Mouse (Mus musculus) MEL (cell line): ENCODE data around the gene Lamb3.

Experiments used
- CHD1 ChIP-seq: IDR thresholded peaks from 2 replicates; pipeline ENCODE4 v1.6.1; 2012; ENCODE audit warnings: low read depth, mild to moderate bottlenecking, inconsistent platforms, low read length, improper control_type of control experiment
- CTCF ChIP-seq, 3 experiments: IDR thresholded peaks in 2 of 3; conservative IDR thresholded peaks in 1 of 3; 2 replicates each; pipeline ENCODE4 v1.5.1; 2011 to 2012; ENCODE audit warnings: low read length in 3 of 3, low read depth in 2 of 3, mild to moderate bottlenecking in 2 of 3, improper control_type of control experiment in 1 of 3, inconsistent platforms in 1 of 3, mixed read lengths in 1 of 3, moderate library complexity in 1 of 3; ENCODE audit not compliant: control insufficient read depth in 1 of 3, insufficient read depth in 1 of 3, poor library complexity in 1 of 3, severe bottlenecking in 1 of 3
- E2F4 ChIP-seq: IDR thresholded peaks from 2 replicates; pipeline ENCODE4 v1.6.1; 2011; ENCODE audit warnings: low read depth, low read length, improper control_type of control experiment, borderline replicate concordance
- EP300 ChIP-seq, 2 experiments: IDR thresholded peaks; 2 replicates each; pipeline ENCODE4 v1.6.1; 2011; ENCODE audit warnings: improper control_type of control experiment in 2 of 2, low read length in 2 of 2, low read depth in 1 of 2, mild to moderate bottlenecking in 1 of 2
- HCFC1 ChIP-seq: IDR thresholded peaks from 2 replicates; pipeline ENCODE4 v1.6.1; 2012; ENCODE audit warnings: low read depth, mild to moderate bottlenecking, inconsistent platforms, low read length, improper control_type of control experiment, moderate library complexity
- MAFK ChIP-seq: IDR thresholded peaks from 2 replicates; pipeline ENCODE4 v1.6.1; 2011; ENCODE audit warnings: low read depth, mild to moderate bottlenecking, low read length, improper control_type of control experiment, borderline replicate concordance
- MAX ChIP-seq: IDR thresholded peaks from 2 replicates; pipeline ENCODE4 v1.6.1; 2011; ENCODE audit warnings: low read length, improper control_type of control experiment
- MXI1 ChIP-seq: IDR thresholded peaks from 2 replicates; pipeline ENCODE4 v1.6.1; 2011; ENCODE audit warnings: mild to moderate bottlenecking, low read depth, low read length, improper control_type of control experiment
- NELFE ChIP-seq: IDR thresholded peaks from 2 replicates; pipeline ENCODE4 v1.6.1; 2011; ENCODE audit warnings: low read depth, low read length, improper control_type of control experiment
- POLR2A ChIP-seq, 2 experiments: IDR thresholded peaks; 2 replicates each; pipeline ENCODE4 v1.6.1; 2011 to 2012; ENCODE audit warnings: low read length in 2 of 2, mild to moderate bottlenecking in 2 of 2, control low read depth in 1 of 2, improper control_type of control experiment in 1 of 2, low read depth in 1 of 2, moderate library complexity in 1 of 2; ENCODE audit not compliant: control insufficient read depth in 1 of 2, insufficient read depth in 1 of 2, poor library complexity in 1 of 2
- RAD21 ChIP-seq: IDR thresholded peaks from 2 replicates; pipeline ENCODE4 v1.6.1; 2011; ENCODE audit warnings: mild to moderate bottlenecking, low read depth, low read length, improper control_type of control experiment
- USF1 ChIP-seq: IDR thresholded peaks from 2 replicates; pipeline ENCODE4 v1.6.1; 2014; ENCODE audit warnings: low read depth, mild to moderate bottlenecking, inconsistent platforms, low read length, improper control_type of control experiment, moderate library complexity
- USF2 ChIP-seq, 2 experiments: IDR thresholded peaks; 2 replicates each; pipeline ENCODE4 v1.6.1; 2011 to 2012; ENCODE audit warnings: improper control_type of control experiment in 2 of 2, low read length in 2 of 2, borderline replicate concordance in 1 of 2, inconsistent platforms in 1 of 2, low read depth in 1 of 2, mild to moderate bottlenecking in 1 of 2; ENCODE audit not compliant: insufficient read depth in 1 of 2
- ZNF384 ChIP-seq: IDR thresholded peaks from 2 replicates; pipeline ENCODE4 v1.6.1; 2012; ENCODE audit warnings: low read depth, mild to moderate bottlenecking, inconsistent platforms, low read length, improper control_type of control experiment

- TF ChIP-seq EP300 (IDR thresholded peaks at IDR 0.05; ENCODE audit: low read depth in 1 of 2, low read length in 2 of 2) = no peak
- no peak for TF ChIP-seq MAX
- TF ChIP-seq MAFK = no peak
- TF ChIP-seq MXI1 = no peak
- no peak for TF ChIP-seq POLR2A (IDR thresholded peaks at IDR 0.05; ENCODE audit: control insufficient read depth in 1 of 2, insufficient read depth in 1 of 2, low read depth in 1 of 2, low read length in 2 of 2, poor library complexity in 1 of 2)
- TF ChIP-seq CTCF (IDR thresholded peaks at IDR 0.05 in 2 of 3, conservative IDR thresholded peaks at IDR 0.05 in 1 of 3; ENCODE audit: control insufficient read depth in 1 of 3, insufficient read depth in 1 of 3, low read depth in 2 of 3, low read length in 3 of 3, poor library complexity in 1 of 3, severe bottlenecking in 1 of 3) = no peak
- TF ChIP-seq HCFC1 = no peak
- no peak for TF ChIP-seq RAD21
- TF ChIP-seq ZNF384 = no peak
- no peak for TF ChIP-seq NELFE
- TF ChIP-seq USF1 = no peak
- no peak for TF ChIP-seq USF2 (IDR thresholded peaks at IDR 0.05; ENCODE audit: borderline replicate concordance in 1 of 2, insufficient read depth in 1 of 2, low read depth in 1 of 2, low read length in 2 of 2)
- no peak for TF ChIP-seq E2F4
- TF ChIP-seq CHD1 = no peak
Observed at GRCm38 (mm10) chr1:193389505-193389904, 182.0 kb downstream of the Lamb3 start.
